Mouse (Mus musculus) hindbrain, embryonic 13.5 days (tissue): ENCODE measurements around the gene Trim37. TPM values are rescaled to one million over a fixed set of nuclear protein-coding genes. Genes with fewer than 3 reads are reported as not detected.
"Not testable (repeated sequence)": the region's sequence is repeated elsewhere in the genome, so short reads cannot be mapped to it uniquely, and the experiment has no call there.

Experiments
- ATAC-seq: fragments of 200-750 bp; cut with Nextera tagmentation; 2 replicates; pipeline ENCODE4 v1.8.0; 2017; ENCODE audit warnings: moderate TSS enrichment; ENCODE audit not compliant: low FRiP score
- H3K27ac ChIP-seq: fragments of 300-500 bp; sonication (generic); 2 replicates; pipeline ENCODE4 v1.5.1; 2015; ENCODE audit warnings: inconsistent platforms, mild to moderate bottlenecking, moderate library complexity
- H3K27me3 ChIP-seq: fragments of 300-500 bp; sonication (generic); 2 replicates; pipeline ENCODE4 v1.6.1; 2015; ENCODE audit warnings: mild to moderate bottlenecking, inconsistent platforms
- H3K36me3 ChIP-seq: fragments of 300-500 bp; sonication (generic); 2 replicates; pipeline ENCODE4 v1.6.1; 2015; ENCODE audit warnings: mild to moderate bottlenecking, inconsistent platforms
- H3K4me1 ChIP-seq: fragments of 300-500 bp; sonication (generic); replicated peaks from 2 replicates; pipeline ENCODE4 v1.6.1; 2015; ENCODE audit warnings: inconsistent platforms
- H3K4me2 ChIP-seq: fragments of 300-500 bp; sonication (generic); 2 replicates; pipeline ENCODE4 v1.6.1; 2015; ENCODE audit warnings: inconsistent platforms, mild to moderate bottlenecking, moderate library complexity
- H3K4me3 ChIP-seq: fragments of 300-500 bp; sonication (generic); 2 replicates; pipeline ENCODE4 v1.5.1; 2015; ENCODE audit warnings: mild to moderate bottlenecking, inconsistent platforms
- H3K9ac ChIP-seq: fragments of 300-500 bp; sonication (generic); 2 replicates; pipeline ENCODE4 v1.6.1; 2015; ENCODE audit warnings: mild to moderate bottlenecking, inconsistent platforms
- H3K9me3 ChIP-seq: fragments of 300-500 bp; sonication (generic); 2 replicates; pipeline ENCODE4 v1.6.1; 2016; ENCODE audit warnings: inconsistent platforms
- WGBS: fragments of 180-500 bp; shearing (Covaris S2); methylation state at CpG from one replicate; pipeline ENCODE4 v1.1.7; 2015; 5-methylcytosine and 5-hydroxymethylcytosine counted together
- microRNA counts: library from miRNA; unstranded; fragments of <30 nt; microRNA quantifications from one replicate; lab custom pipeline; 2016
- microRNA-seq: library from miRNA; unstranded; fragments of <30 nt; microRNA quantifications from one replicate; pipeline ENCODE4, GENCODE M21; 2016
- polyA plus RNA-seq: library from polyadenylated mRNA; unstranded; fragments of >200 nt; fragmentation: Nextera tagmentation; extraction: Ambion mirVana; gene quantifications from 2 replicates; pipeline ENCODE4 v1.2.1, GENCODE M21; 2015

Trim37 gene
- polyA plus RNA-seq, 1 experiment from 2014 or later, result 82.1 TPM

DNA sequence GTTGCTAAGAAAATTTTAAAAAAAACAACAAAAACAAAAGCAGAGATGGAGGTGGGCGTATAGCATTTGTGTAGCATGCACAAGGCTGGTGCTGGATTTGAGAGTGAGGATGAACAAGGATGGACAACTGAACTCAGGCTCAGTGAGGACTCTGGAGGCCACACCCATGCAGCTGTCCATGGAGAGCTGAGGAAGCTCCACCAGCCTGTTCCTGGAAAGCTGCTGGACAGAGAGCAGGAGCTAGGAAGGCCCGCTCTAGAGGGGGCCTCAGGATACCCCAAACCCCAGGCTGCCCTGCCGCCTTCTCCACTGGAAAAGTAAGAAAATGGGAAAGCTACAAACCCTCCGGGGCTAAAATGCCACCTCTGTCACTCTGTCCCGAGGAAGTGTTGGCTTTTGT is 130.4 kb downstream of the Trim37 start:
- H3K27me3 ChIP-seq, result no peaks in the 10 kb centered on the region
- ATAC-seq, result no peak
- no peak overlapping the region for H3K9ac ChIP-seq
- no peak overlapping the region for H3K4me3 ChIP-seq
- H3K27ac ChIP-seq, result no peak overlapping the region
- no peaks in the 10 kb centered on the region for H3K4me1 ChIP-seq
- no peaks in the 10 kb centered on the region for H3K9me3 ChIP-seq
- WGBS, result 97% methylated on average over 5 of the region's 5 CpGs
- H3K36me3 ChIP-seq, result no peaks in the 10 kb centered on the region
- H3K4me2 ChIP-seq, result no peak overlapping the region

DNA sequence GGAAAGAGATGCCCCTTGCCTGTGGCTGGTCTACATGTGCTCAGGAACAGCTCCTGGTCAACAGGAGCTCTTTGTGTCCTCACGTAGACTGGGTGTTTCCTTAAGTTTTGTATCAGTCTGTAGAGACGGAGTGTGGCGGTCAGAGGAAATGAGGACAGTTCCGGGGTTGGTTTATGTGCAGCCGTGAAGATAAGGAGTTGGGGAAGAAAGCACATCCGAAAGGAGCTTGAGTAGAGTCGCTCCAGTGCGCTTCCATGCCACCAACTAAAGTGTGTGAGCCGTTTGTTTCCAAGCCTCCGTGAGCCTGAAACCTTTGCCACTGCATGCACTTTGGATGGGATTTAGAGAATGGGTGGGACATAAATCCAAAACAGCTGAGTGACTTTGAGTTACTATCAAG is 132.9 kb downstream of the Trim37 start:
- Histone ChIP-seq H3K9me3 (no peaks in the 10 kb centered on the region), H3K9ac (no peak overlapping the region), H3K27ac (no peak overlapping the region), H3K4me2 (no peak overlapping the region), H3K36me3 (no peaks in the 10 kb centered on the region), H3K4me3 (no peak overlapping the region), H3K27me3 (no peaks in the 10 kb centered on the region), H3K4me1 (peaks cover 12% of the 10 kb centered on the region)
- 91% methylated on average over 10 of the region's 10 CpGs for WGBS
- no peak for ATAC-seq

DNA sequence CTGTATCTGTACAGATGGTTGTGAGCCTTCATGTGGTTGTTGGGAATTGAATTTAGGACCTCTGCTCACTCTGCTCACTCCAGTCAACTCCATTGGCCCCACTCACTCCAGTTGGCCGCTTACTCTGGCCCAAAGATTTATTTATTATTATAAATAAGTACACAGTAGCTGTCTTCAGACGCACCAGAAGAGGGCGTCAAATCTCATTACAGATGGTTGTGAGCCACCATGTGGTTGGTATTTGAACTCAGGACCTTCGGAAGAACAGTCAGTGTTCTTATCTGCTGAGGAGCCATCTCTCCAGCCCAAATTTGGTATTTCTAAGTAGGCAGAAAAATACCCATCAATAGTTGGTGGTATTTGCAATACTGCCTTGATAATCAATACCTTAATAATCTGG is 134.8 kb downstream of the Trim37 start:
- H3K4me3 ChIP-seq, result not testable (repeated sequence)
- 76% methylated on average over 4 of the region's 4 CpGs for WGBS

DNA sequence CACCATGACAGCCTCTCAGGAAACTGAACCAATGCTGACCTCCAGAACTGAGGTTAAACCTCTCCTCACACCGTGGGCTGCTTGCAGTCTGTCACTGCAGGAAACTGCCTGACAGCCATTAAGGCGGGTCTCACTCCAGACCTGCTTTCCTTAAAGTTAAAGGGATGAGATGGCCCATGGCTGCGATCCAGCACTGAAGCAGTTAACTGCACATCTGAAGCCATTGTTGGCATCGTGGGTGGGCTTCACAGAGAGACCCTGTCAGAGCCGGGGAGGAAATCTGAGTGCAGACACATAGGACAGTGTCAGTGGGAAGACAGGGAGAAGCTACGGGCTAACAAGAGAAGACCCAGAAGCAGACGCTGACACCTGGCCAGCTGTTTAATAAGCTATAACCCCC is 137.1 kb downstream of the Trim37 start:
- H3K27ac ChIP-seq, result peak overlapping the region; percentile 45
- H3K9ac ChIP-seq, result peak overlapping the region; percentile 40
- ATAC-seq, result no peak
- peak overlapping the region; percentile 33 for H3K4me2 ChIP-seq
- H3K4me3 ChIP-seq, result no peak overlapping the region
- H3K36me3 ChIP-seq, result no peaks in the 10 kb centered on the region
- 25% methylated on average over 7 of the region's 7 CpGs for WGBS
- H3K9me3 ChIP-seq, result no peaks in the 10 kb centered on the region
- no peaks in the 10 kb centered on the region for H3K27me3 ChIP-seq
- H3K4me1 ChIP-seq, result peaks cover 22% of the 10 kb centered on the region

More for the DNA sequence above, 134.8 kb downstream of the Trim37 start:
- not testable (repeated sequence) for H3K36me3 ChIP-seq, H3K27ac ChIP-seq, H3K4me2 ChIP-seq, ATAC-seq, H3K9ac ChIP-seq, H3K27me3 ChIP-seq, H3K9me3 ChIP-seq
- peaks cover 20% of the 10 kb centered on the region for H3K4me1 ChIP-seq

DNA sequence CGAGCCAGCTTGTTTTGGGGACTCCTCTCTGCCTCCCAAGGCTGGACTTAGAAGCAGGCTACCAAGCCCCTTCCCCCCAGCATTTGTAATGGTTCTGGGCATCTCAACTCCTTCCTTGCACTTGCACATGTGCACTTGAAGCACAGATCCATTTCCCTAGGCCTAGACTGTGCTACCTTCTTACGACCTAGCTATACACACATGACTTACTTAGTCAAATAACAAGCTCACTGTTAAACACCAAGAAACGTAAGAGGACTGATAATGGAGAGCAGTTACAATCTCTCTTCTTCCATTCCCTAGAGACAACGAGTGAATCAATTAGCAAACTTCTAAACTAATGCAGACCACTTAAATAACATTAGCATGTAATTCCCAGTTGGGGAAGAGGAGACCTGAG is 139.4 kb downstream of the Trim37 start:
- H3K27ac ChIP-seq, result 0 out of 2 replicates have a peak overlapping the region, but pooled peaks have one; percentile 45
- no peak for ATAC-seq

DNA sequence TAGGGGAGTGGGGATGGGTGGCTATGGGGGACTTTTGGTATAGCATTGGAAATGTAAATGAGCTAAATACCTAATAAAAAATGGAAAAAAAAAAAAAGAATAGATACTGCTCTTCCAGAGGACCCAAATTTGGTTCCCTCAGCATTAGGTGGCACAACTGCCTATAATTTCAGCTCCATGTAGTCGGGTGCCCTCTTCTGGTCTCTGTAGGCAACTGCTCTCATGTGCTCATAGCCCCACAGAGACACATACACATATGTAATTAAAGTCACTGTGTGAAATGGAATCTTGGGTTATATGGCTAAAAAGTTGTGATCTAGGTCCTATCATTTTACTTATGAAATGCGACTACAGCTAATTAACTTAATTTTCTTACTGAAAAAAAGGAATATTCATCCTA is 141.9 kb downstream of the Trim37 start:
- Histone ChIP-seq H3K4me3 (no peak overlapping the region), H3K27ac (no peak overlapping the region), H3K36me3 (no peaks in the 10 kb centered on the region), H3K9me3 (no peaks in the 10 kb centered on the region), H3K4me2 (no peak overlapping the region), H3K4me1 (peaks cover 23% of the 10 kb centered on the region), H3K27me3 (no peaks in the 10 kb centered on the region), H3K9ac (no peak overlapping the region)
- no peak for ATAC-seq
- 82% methylated on average over 2 of the region's 2 CpGs for WGBS

More for the DNA sequence above, 139.4 kb downstream of the Trim37 start:
- Histone ChIP-seq H3K9ac (no peak overlapping the region), H3K4me3 (no peak overlapping the region), H3K4me1 (peaks cover 27% of the 10 kb centered on the region), H3K27me3 (no peaks in the 10 kb centered on the region), H3K9me3 (no peaks in the 10 kb centered on the region), H3K36me3 (no peaks in the 10 kb centered on the region), H3K4me2 (no peak overlapping the region)
- whole genome bisulfite sequencing, result 71% methylated on average over 4 of the region's 4 CpGs

MicroRNA genes within 50 kb of the gene (microRNA counts, 519-probe panel; counts per million panel counts)
- 5,521 counts per million, percentile 92 among the panel's probes with 10 or more counts for microRNA mmu-miR-301a (lab: Ali Mortazavi, UCI)

Small RNA genes within 50 kb of the gene (microRNA-seq; reads per million reads assigned to microRNA genes)
- gene Mir301, result 2,550 reads per million, percentile 84 among the genes with 10 or more reads in this experiment

Other genes with a start within 250 kb of the Trim37 start
- gene Ypel2, start 133.4 kb upstream of the Trim37 start, polyA plus RNA-seq, result 4.7 and 5.0 TPM in 2 replicates
- 190 and 193 TPM in 2 replicates for gene Gdpd1, start 53.0 kb upstream of the Trim37 start, polyA plus RNA-seq
- gene Smg8, start 40.3 kb upstream of the Trim37 start, polyA plus RNA-seq, result 21.3 and 22.4 TPM in 2 replicates
- gene Prr11, start 18.4 kb upstream of the Trim37 start, polyA plus RNA-seq, result 3.0 and 3.5 TPM in 2 replicates
- gene Ska2, start 17.8 kb upstream of the Trim37 start, polyA plus RNA-seq, result 56.8 and 57.6 TPM in 2 replicates
- 22.6 and 22.9 TPM in 2 replicates for gene Ppm1e, start 231.9 kb downstream of the Trim37 start, polyA plus RNA-seq